Mouse (Mus musculus): ENCODE data around the gene Tbc1d16. TPM values are rescaled to one million over a fixed set of nuclear protein-coding genes. Genes with fewer than 3 reads are reported as not detected.

Gene Tbc1d16
- polyA plus RNA-seq, 1 experiment: 5.8 TPM

DNA sequence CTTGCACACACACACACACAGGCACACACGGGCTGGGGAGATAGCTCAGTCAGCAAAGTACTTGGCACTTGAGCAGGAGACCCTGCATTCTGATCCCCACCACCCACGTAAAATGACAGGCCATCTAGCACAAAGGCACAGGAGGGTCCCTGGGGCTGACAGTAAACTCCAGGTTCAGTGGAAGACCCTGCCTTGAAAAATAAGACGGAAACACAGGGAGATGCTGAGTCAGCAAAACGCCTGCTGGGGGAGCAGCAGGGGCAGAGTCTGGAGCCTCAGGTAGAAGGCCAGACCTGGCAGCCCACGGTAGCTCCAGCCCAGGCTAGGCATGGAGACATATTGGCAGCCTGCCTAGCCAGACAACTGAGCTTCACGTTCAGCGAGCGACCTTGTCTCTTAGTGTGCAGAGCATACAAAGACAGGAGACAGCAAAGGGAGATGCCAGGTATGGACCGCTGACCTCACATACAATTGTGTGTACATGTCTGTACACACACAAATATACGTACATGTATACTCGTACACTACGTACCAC is 46.4 kb downstream of the Tbc1d16 start:
- Histone ChIP-seq H3K4me1 (ENCODE audit: control insufficient read depth, insufficient read depth, low read length) (no peaks in the 10 kb centered on the region), H3K27ac (ENCODE audit: insufficient read depth, low read depth, low read length) (no peak overlapping the region), H3K4me3 (ENCODE audit: insufficient read depth, low read length) (no peak overlapping the region)
- TF ChIP-seq CTCF (IDR thresholded peaks at IDR 0.05; ENCODE audit: low read depth, low read length) (no peak), POLR2A (IDR thresholded peaks at IDR 0.05; ENCODE audit: borderline replicate concordance, low read depth, low read length) (no peak)

GRCm38 (mm10) chr11:119180824-119181582 is 47.3 kb downstream of the Tbc1d16 start:
- Histone ChIP-seq H3K27ac (ENCODE audit: insufficient read depth, low read depth, low read length) (no peak overlapping the region), H3K4me1 (ENCODE audit: control insufficient read depth, insufficient read depth, low read length) (no peaks in the 10 kb centered on the region), H3K4me3 (ENCODE audit: insufficient read depth, low read length) (no peak overlapping the region)
- no peak for TF ChIP-seq CTCF (IDR thresholded peaks at IDR 0.05; ENCODE audit: low read depth, low read length)
- no peak for TF ChIP-seq POLR2A (IDR thresholded peaks at IDR 0.05; ENCODE audit: borderline replicate concordance, low read depth, low read length)

- H3K4me1 ChIP-seq (ENCODE audit: control insufficient read depth, insufficient read depth, low read length): no peaks in the 10 kb centered on the region
- no peak for TF ChIP-seq CTCF (IDR thresholded peaks at IDR 0.05; ENCODE audit: low read depth, low read length)
- TF ChIP-seq POLR2A (IDR thresholded peaks at IDR 0.05; ENCODE audit: borderline replicate concordance, low read depth, low read length): no peak
- no peak overlapping the region for H3K4me3 ChIP-seq (ENCODE audit: insufficient read depth, low read length)
- no peak overlapping the region for H3K27ac ChIP-seq (ENCODE audit: insufficient read depth, low read depth, low read length)
Measured at GRCm38 (mm10) chr11:119178317-119178716, 50.0 kb downstream of the Tbc1d16 start.

GRCm38 (mm10) chr11:119176389-119177179 is 51.7 kb downstream of the Tbc1d16 start:
- H3K27ac ChIP-seq (ENCODE audit: insufficient read depth, low read depth, low read length): no peak overlapping the region
- no peaks in the 10 kb centered on the region for H3K4me1 ChIP-seq (ENCODE audit: control insufficient read depth, insufficient read depth, low read length)
- TF ChIP-seq CTCF (IDR thresholded peaks at IDR 0.05; ENCODE audit: low read depth, low read length) (no peak), POLR2A (IDR thresholded peaks at IDR 0.05; ENCODE audit: borderline replicate concordance, low read depth, low read length) (no peak)
- H3K4me3 ChIP-seq (ENCODE audit: insufficient read depth, low read length): no peak overlapping the region

DNA sequence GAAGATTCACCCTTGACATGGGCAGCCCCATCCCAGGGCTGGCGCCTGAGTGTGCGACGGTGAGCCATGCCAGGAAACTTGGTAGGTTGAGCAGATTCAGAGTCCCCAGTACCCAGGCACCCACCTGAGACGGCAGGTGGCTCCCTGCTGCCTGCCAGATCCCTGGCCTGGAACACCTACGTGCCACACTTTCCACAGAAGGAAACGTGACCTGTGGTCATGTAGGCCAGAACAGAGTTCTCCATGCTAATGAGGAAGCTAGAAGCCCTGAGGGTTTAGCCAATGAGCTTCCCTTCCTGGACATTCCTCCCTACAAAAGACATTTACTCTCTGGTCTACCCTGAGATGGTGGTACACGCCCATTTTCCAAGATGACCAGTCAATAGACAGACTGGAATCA is 56.7 kb downstream of the Tbc1d16 start:
- Histone ChIP-seq H3K4me1 (ENCODE audit: control insufficient read depth, insufficient read depth, low read length) (no peaks in the 10 kb centered on the region), H3K27ac (ENCODE audit: insufficient read depth, low read depth, low read length) (no peak overlapping the region), H3K4me3 (ENCODE audit: insufficient read depth, low read length) (no peak overlapping the region)
- TF ChIP-seq CTCF (IDR thresholded peaks at IDR 0.05; ENCODE audit: low read depth, low read length) (no peak), POLR2A (IDR thresholded peaks at IDR 0.05; ENCODE audit: borderline replicate concordance, low read depth, low read length) (no peak)

GRCm38 (mm10) chr11:119168851-119169250 is 59.4 kb downstream of the Tbc1d16 start:
- H3K27ac ChIP-seq (ENCODE audit: insufficient read depth, low read depth, low read length): no peak overlapping the region
- H3K4me3 ChIP-seq (ENCODE audit: insufficient read depth, low read length): no peak overlapping the region
- TF ChIP-seq CTCF (IDR thresholded peaks at IDR 0.05; ENCODE audit: low read depth, low read length) (no peak), POLR2A (IDR thresholded peaks at IDR 0.05; ENCODE audit: borderline replicate concordance, low read depth, low read length) (no peak)
- peaks cover 21% of the 10 kb centered on the region for H3K4me1 ChIP-seq (ENCODE audit: control insufficient read depth, insufficient read depth, low read length)

DNA sequence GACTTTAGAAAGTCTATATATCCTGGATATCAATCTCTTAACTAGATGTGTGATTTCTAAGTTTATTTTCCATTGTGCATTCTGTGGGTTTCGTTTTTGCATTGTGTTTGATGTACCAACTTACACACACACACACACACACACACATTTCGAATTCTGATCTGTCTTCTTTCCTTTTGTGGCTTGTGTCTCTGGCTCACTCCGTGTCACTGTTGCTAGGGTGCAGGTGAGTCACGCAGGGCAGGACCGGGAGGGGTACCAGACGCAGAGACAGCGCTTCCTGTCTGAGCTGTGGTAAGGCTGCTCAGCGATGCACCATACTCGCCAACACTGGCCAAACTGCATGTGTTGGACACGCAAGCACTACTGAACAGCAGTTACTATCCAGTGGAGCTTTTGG is 62.3 kb downstream of the Tbc1d16 start:
- Histone ChIP-seq H3K27ac (ENCODE audit: insufficient read depth, low read depth, low read length) (no peak overlapping the region), H3K4me3 (ENCODE audit: insufficient read depth, low read length) (peak overlapping the region; percentile 8), H3K4me1 (ENCODE audit: control insufficient read depth, insufficient read depth, low read length) (peaks cover 27% of the 10 kb centered on the region)
- TF ChIP-seq POLR2A (IDR thresholded peaks at IDR 0.05; ENCODE audit: borderline replicate concordance, low read depth, low read length): no peak
- no peak for TF ChIP-seq CTCF (IDR thresholded peaks at IDR 0.05; ENCODE audit: low read depth, low read length)

DNA sequence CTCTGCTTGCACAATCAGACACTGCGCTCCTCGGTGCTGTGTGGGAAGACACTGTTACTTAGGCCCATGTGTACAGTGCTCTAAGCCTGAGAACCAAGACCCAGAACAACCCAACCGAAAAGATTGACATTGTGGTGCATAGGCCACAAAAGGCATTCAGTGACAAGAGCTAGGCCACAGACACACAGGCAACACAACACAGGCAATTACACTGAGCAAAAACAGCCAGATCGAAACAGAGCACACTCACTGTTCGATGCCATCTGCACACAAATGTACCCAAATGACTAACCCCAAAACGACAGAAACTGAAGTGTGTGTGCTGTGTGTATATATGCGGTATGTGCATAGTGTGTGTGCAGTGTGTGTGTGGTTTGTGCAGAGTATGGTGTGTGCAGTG is 63.9 kb downstream of the Tbc1d16 start:
- no peak overlapping the region for H3K4me3 ChIP-seq (ENCODE audit: insufficient read depth, low read length)
- H3K4me1 ChIP-seq (ENCODE audit: control insufficient read depth, insufficient read depth, low read length): peaks cover 28% of the 10 kb centered on the region
- H3K27ac ChIP-seq (ENCODE audit: insufficient read depth, low read depth, low read length): no peak overlapping the region
- TF ChIP-seq POLR2A (IDR thresholded peaks at IDR 0.05; ENCODE audit: borderline replicate concordance, low read depth, low read length) (no peak), CTCF (IDR thresholded peaks at IDR 0.05; ENCODE audit: low read depth, low read length) (no peak)

DNA sequence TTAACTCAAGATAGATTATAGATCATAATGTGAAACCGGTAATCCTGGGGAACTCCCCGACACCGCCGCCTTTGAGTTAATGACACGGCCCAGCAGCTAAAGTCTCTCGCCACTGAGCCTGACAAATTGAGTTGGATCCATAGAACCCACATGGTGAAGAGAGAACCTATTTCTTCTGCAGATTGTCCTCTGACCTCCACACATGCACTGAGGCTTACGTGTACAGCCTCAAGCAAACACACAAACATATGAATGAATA is 64.6 kb downstream of the Tbc1d16 start:
- TF ChIP-seq CTCF (IDR thresholded peaks at IDR 0.05; ENCODE audit: low read depth, low read length) (no peak), POLR2A (IDR thresholded peaks at IDR 0.05; ENCODE audit: borderline replicate concordance, low read depth, low read length) (no peak)
- Histone ChIP-seq H3K27ac (ENCODE audit: insufficient read depth, low read depth, low read length) (no peak overlapping the region), H3K4me3 (ENCODE audit: insufficient read depth, low read length) (no peak overlapping the region), H3K4me1 (ENCODE audit: control insufficient read depth, insufficient read depth, low read length) (peaks cover 28% of the 10 kb centered on the region)

Measured in bone marrow macrophage, adult 2 months (primary cell).